Mouse (Mus musculus): ENCODE measurements at regions not wholly inside any gene's neighbourhood (a gene's known extent, or its start where the extent isn't known, plus 50 kb on each side); places are given as distances from the start of the nearest gene placed in this dataset.
"Not testable (repeated sequence)": the region's sequence is repeated elsewhere in the genome, so short reads cannot be mapped to it uniquely, and the experiment has no call there.

- no peak for DNase-seq (ENCODE audit: low spot score in 2 of 2)
Measured at GRCm38 (mm10) chr3:153144217-153144616, 162.2 kb upstream of the St6galnac5 start.

- no peak for DNase-seq (ENCODE audit: low spot score in 2 of 2)
Measured at GRCm38 (mm10) chr3:153140985-153141384, 158.9 kb upstream of the St6galnac5 start.

- no peak for DNase-seq (ENCODE audit: low spot score in 2 of 2)
Measured at GRCm38 (mm10) chr3:153125335-153125734, 143.3 kb upstream of the St6galnac5 start.

GRCm38 (mm10) chr3:153121934-153122333, 139.9 kb upstream of the St6galnac5 start:
- DNase-seq (ENCODE audit: low spot score in 2 of 2), result no peak

- no peak for DNase-seq (ENCODE audit: low spot score in 2 of 2)
Measured at GRCm38 (mm10) chr3:153119142-153119541, 137.1 kb upstream of the St6galnac5 start.

- DNase-seq (ENCODE audit: low spot score in 2 of 2), result no peak
Measured at GRCm38 (mm10) chr3:153118643-153119042, 136.6 kb upstream of the St6galnac5 start.

GRCm38 (mm10) chr3:153105591-153105990, 123.5 kb upstream of the St6galnac5 start:
- no peak for DNase-seq (ENCODE audit: low spot score in 2 of 2)

GRCm38 (mm10) chr3:153090572-153090971, 108.5 kb upstream of the St6galnac5 start:
- DNase-seq (ENCODE audit: low spot score in 2 of 2), result not testable (repeated sequence)

GRCm38 (mm10) chr3:153085096-153085788, 103.2 kb upstream of the St6galnac5 start:
- peak in 1 of 2 experiments; percentile 64 for DNase-seq (ENCODE audit: low spot score in 2 of 2)

- no peak for DNase-seq (ENCODE audit: low spot score in 2 of 2)
Measured at GRCm38 (mm10) chr3:153084226-153085095, 102.4 kb upstream of the St6galnac5 start.

- DNase-seq (ENCODE audit: low spot score in 2 of 2), result no peak
Measured at GRCm38 (mm10) chr3:153080371-153080770, 98.3 kb upstream of the St6galnac5 start.

- no peak for DNase-seq (ENCODE audit: low spot score in 2 of 2)
Measured at GRCm38 (mm10) chr3:153077846-153078703, 96.0 kb upstream of the St6galnac5 start.

- no peak for DNase-seq (ENCODE audit: low spot score in 2 of 2)
Measured at GRCm38 (mm10) chr3:153072200-153072919, 90.3 kb upstream of the St6galnac5 start.

GRCm38 (mm10) chr3:153071549-153071948, 89.5 kb upstream of the St6galnac5 start:
- DNase-seq (ENCODE audit: low spot score in 2 of 2), result no peak

GRCm38 (mm10) chr3:153071123-153071522, 89.1 kb upstream of the St6galnac5 start:
- no peak for DNase-seq (ENCODE audit: low spot score in 2 of 2)

- DNase-seq (ENCODE audit: low spot score in 2 of 2), result no peak
Measured at GRCm38 (mm10) chr3:153065890-153066289, 83.8 kb upstream of the St6galnac5 start.

GRCm38 (mm10) chr3:153053163-153053562, 71.1 kb upstream of the St6galnac5 start:
- DNase-seq (ENCODE audit: low spot score in 2 of 2), result no peak

GRCm38 (mm10) chr3:153051566-153051965, 69.5 kb upstream of the St6galnac5 start:
- DNase-seq (ENCODE audit: low spot score in 2 of 2), result no peak

GRCm38 (mm10) chr3:153045328-153045727, 63.3 kb upstream of the St6galnac5 start:
- no peak for DNase-seq (ENCODE audit: low spot score in 2 of 2)

- no peak for DNase-seq (ENCODE audit: low spot score in 2 of 2)
Measured at GRCm38 (mm10) chr3:153033980-153034379, 51.9 kb upstream of the St6galnac5 start.

Data from spleen, postnatal 4 days (tissue).